Mouse (Mus musculus) CH12.LX (cell line): Measurements from ENCODE around the gene Lin7c. TPM values are rescaled to one million over a fixed set of nuclear protein-coding genes. Genes with fewer than 3 reads are reported as not detected.

Source experiments
- DNase-seq: peaks from one replicate; pipeline ENCODE4 v3.0.0-alpha.2; 2013; ENCODE audit errors: extremely low read depth
- H3K27ac ChIP-seq: 2 replicates; pipeline ENCODE4 v1.5.1; 2012; ENCODE audit warnings: low read depth, mild to moderate bottlenecking, control low read depth, moderate library complexity; ENCODE audit not compliant: insufficient read depth
- H3K27me3 ChIP-seq: replicated peaks from 2 replicates; pipeline ENCODE3; 2012; ENCODE audit warnings: inconsistent platforms
- H3K36me3 ChIP-seq, 2 experiments: replicated peaks in 1 of 2; 2 replicates each; pipeline versions ENCODE3 to v1.6.1; 2012; ENCODE audit warnings: inconsistent platforms in 1 of 2, low read length in 1 of 2, mild to moderate bottlenecking in 1 of 2, mixed read lengths in 1 of 2, moderate library complexity in 1 of 2; ENCODE audit not compliant: control insufficient read depth in 1 of 2, insufficient read depth in 1 of 2
- H3K4me1 ChIP-seq, 2 experiments: 2 replicates each; pipeline ENCODE4 v1.6.1; 2012; ENCODE audit warnings: inconsistent platforms in 1 of 2, moderate library complexity in 1 of 2; ENCODE audit not compliant: insufficient read depth in 2 of 2, control insufficient read depth in 1 of 2
- H3K4me2 ChIP-seq: 2 replicates; pipeline ENCODE4 v1.6.1; 2012; ENCODE audit warnings: low read depth, mild to moderate bottlenecking, control low read depth; ENCODE audit not compliant: poor library complexity, insufficient read depth, severe bottlenecking
- H3K4me3 ChIP-seq, 3 experiments: fragments of 150-350 bp in 1 of 3; sonication (generic) in 1 of 3; replicated peaks in 1 of 3; 2 replicates each; pipeline versions ENCODE3 to v1.5.1; 2011 to 2012; ENCODE audit warnings: low read depth in 2 of 3, low read length in 2 of 3, mild to moderate bottlenecking in 2 of 3, moderate library complexity in 2 of 3, control low read depth in 1 of 3, improper control_type of control experiment in 1 of 3, inconsistent platforms in 1 of 3, mixed read lengths in 1 of 3; ENCODE audit not compliant: poor library complexity in 1 of 3
- H3K79me2 ChIP-seq: replicated peaks from 2 replicates; pipeline ENCODE4 v1.6.1; 2012; ENCODE audit warnings: mild to moderate bottlenecking, moderate library complexity; ENCODE audit not compliant: control insufficient read depth, poor library complexity, insufficient read depth, severe bottlenecking; ENCODE audit errors: extremely low read depth
- H3K9ac ChIP-seq: 2 replicates; pipeline ENCODE4 v1.6.1; 2012; ENCODE audit warnings: low read depth, mild to moderate bottlenecking, control low read depth, moderate library complexity; ENCODE audit not compliant: insufficient read depth
- H3K9me3 ChIP-seq: replicated peaks from 2 replicates; pipeline ENCODE3; 2012; ENCODE audit warnings: low read length, inconsistent platforms, mixed read lengths
- CTCF ChIP-seq, 2 experiments: IDR thresholded peaks in 1 of 2; conservative IDR thresholded peaks in 1 of 2; 2 replicates each; pipeline ENCODE4 v1.5.1; 2011 to 2012; ENCODE audit warnings: low read depth in 2 of 2, low read length in 2 of 2, improper control_type of control experiment in 1 of 2, inconsistent platforms in 1 of 2, mild to moderate bottlenecking in 1 of 2, moderate library complexity in 1 of 2
- EP300 ChIP-seq: IDR thresholded peaks from 2 replicates; pipeline ENCODE4 v1.6.1; 2011; ENCODE audit warnings: low read length, improper control_type of control experiment
- ETS1 ChIP-seq: conservative IDR thresholded peaks from 2 replicates; pipeline ENCODE4 v1.6.1; 2012; ENCODE audit warnings: low read depth, mild to moderate bottlenecking, inconsistent platforms, low read length, improper control_type of control experiment, moderate library complexity
- MAZ ChIP-seq: IDR thresholded peaks from 2 replicates; pipeline ENCODE4 v1.6.1; 2012; ENCODE audit warnings: low read depth, mild to moderate bottlenecking, inconsistent platforms, low read length, improper control_type of control experiment, moderate library complexity
- MEF2A ChIP-seq: IDR thresholded peaks from 2 replicates; pipeline ENCODE4 v1.6.1; 2014; ENCODE audit warnings: low read depth, mild to moderate bottlenecking, inconsistent platforms, low read length, improper control_type of control experiment, borderline replicate concordance
- POLR2AphosphoS2 ChIP-seq: IDR thresholded peaks from 2 replicates; pipeline ENCODE4 v1.6.1; 2011; ENCODE audit warnings: low read depth, low read length, improper control_type of control experiment
- RCOR1 ChIP-seq: conservative IDR thresholded peaks from 2 replicates; pipeline ENCODE4 v1.6.1; 2012; ENCODE audit warnings: low read depth, mild to moderate bottlenecking, inconsistent platforms, low read length, improper control_type of control experiment
- dilution Hi-C: fragments of 300-500 bp; cut with MboI; formaldehyde crosslinking; loops from 2 replicates; pipeline ENCODE4 v1.14.3; 2020; ENCODE audit warnings: low sequenced_read_pairs; ENCODE audit not compliant: extremely low pct_unique_long_range_greater_than_20kb, extremely low pct_ligation_motif_present
- in situ Hi-C: fragments of 300-500 bp; cut with MboI; formaldehyde crosslinking; loops from 3 replicates; pipeline ENCODE4 v1.14.3; 2019; ENCODE audit warnings: low sequenced_read_pairs, low pct_ligation_motif_present, low pct_unique_long_range_greater_than_20kb, mixed read lengths
- polyA plus RNA-seq: library from polyadenylated mRNA; unstranded; fragments of >175 nt; gene quantifications from 2 replicates; pipeline ENCODE4 v1.2.1, GENCODE M21; 2012; ENCODE audit warnings: low read depth; ENCODE audit not compliant: insufficient read length
- total RNA-seq, 2 experiments: library from RNA; depleted of rRNA; stranded (reverse); fragments of 300-350 nt in 1 of 2; fragments of >200 nt in 1 of 2; gene quantifications; 2 replicates each; pipeline ENCODE4 v1.2.3; 2012 to 2014

The Lin7c gene
- total and polyA plus RNA-seq, 3 experiments = 29.7 to 75.0 (median 52.3) TPM

DNA sequence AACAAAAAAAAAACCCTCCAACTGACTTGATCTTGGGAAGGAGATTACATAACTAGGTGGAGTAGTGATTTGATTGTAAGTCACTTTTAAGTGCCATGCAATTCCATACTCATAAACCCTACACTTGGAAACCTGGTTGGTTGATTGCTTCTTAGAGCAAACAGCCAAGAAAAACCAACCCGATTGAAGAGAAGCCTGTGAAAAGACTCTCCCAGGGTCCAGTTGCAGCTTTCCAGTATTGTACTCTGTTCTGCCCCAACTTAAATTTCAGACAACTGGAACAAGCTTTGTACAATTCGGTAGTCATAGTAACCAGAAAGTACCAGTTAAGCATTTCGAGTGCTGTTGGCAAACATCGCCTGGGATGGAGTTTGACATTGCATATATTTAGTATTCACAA, 818 bp downstream of the Lin7c start:
- no peak for DNase-seq
- H3K27ac ChIP-seq = no peak overlapping the region
- H3K79me2 ChIP-seq = peaks cover 32% of the 10 kb centered on the region
- H3K9me3 ChIP-seq = no peaks in the 10 kb centered on the region
- in situ Hi-C loops (no loop called here), dilution Hi-C loops (no loop called here)
- H3K4me2 ChIP-seq = peak overlapping the region; percentile 99
- H3K36me3 ChIP-seq = peaks cover 19 to 27% of the 10 kb centered on the region in 2 experiments
- peaks cover 0 to 19% of the 10 kb centered on the region in 2 experiments; a peak in 2 of 4 replicates for H3K4me1 ChIP-seq
- peak overlapping the region; percentile 97 for H3K9ac ChIP-seq
- no peaks in the 10 kb centered on the region for H3K27me3 ChIP-seq
- TF ChIP-seq MEF2A = no peak
- TF ChIP-seq EP300 = no peak
- no peak for TF ChIP-seq ETS1
- TF ChIP-seq RCOR1 = no peak
- peak overlapping the region; percentile 92 to 100 (median 98) for H3K4me3 ChIP-seq

DNA sequence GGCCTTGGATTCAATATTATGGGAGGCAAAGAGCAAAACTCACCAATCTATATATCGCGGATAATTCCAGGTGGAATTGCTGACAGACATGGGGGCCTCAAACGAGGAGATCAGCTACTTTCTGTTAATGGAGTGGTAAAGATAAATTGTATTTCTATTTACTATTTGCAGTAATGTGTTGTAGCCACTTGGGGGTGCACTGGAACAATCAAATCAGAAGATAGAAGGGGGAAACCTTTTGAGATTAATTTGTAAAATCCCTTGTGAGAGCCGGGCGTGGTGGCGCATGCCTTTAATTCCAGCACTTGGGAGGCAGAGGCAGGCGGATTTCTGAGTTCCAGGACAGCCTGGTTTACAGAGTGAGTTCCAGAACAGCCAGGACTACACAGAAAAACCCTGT, 5.7 kb downstream of the Lin7c start:
- dilution Hi-C loops (no loop called here), in situ Hi-C loops (no loop called here)
- no peaks in the 10 kb centered on the region for H3K9me3 ChIP-seq
- no peak overlapping the region for H3K4me3 ChIP-seq
- H3K9ac ChIP-seq = no peak overlapping the region
- peaks cover 0 to 19% of the 10 kb centered on the region in 2 experiments; a peak in 2 of 4 replicates for H3K4me1 ChIP-seq
- no peaks in the 10 kb centered on the region for H3K27me3 ChIP-seq
- H3K27ac ChIP-seq = no peak overlapping the region
- peaks cover 37 to 63% of the 10 kb centered on the region in 2 experiments for H3K36me3 ChIP-seq
- peak; percentile 20 to 36; a peak in 3 of 4 replicates for TF ChIP-seq CTCF (conservative IDR thresholded peaks at IDR 0.05 in 1 of 2, IDR thresholded peaks at IDR 0.05 in 1 of 2; ENCODE audit: low read depth in 2 of 2, low read length in 2 of 2)
- no peak for TF ChIP-seq MAZ
- no peak for DNase-seq
- peaks cover 25% of the 10 kb centered on the region for H3K79me2 ChIP-seq
- no peak overlapping the region for H3K4me2 ChIP-seq

DNA sequence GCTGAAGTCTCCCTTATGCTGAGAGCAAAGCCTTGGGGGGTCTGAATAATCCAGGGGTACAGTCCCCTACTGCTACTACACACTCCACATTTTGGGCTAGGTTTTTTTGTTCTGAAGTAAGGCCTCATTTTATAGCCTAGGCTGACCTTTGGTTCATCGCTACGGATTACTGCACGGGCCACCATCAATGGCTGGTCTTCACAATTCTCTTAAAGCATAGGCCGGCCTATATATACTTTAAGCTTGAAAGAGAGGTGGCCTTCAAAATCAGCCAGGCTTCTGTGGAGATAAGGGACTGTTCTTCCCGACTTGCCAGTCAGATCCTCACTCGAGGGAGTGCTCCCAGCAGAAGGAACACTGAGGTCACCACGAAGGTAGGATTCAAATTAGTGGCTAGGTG, 12.2 kb downstream of the Lin7c start:
- TF ChIP-seq CTCF (conservative IDR thresholded peaks at IDR 0.05 in 1 of 2, IDR thresholded peaks at IDR 0.05 in 1 of 2; ENCODE audit: low read depth in 2 of 2, low read length in 2 of 2) (no peak), POLR2AphosphoS2 (no peak)
- H3K4me2 ChIP-seq = no peak overlapping the region
- in situ Hi-C loops (loop anchor here (25.0 kb wide), 2 partner anchors 159 to 659 kb away; no protein-coding TSS in a partner anchor), dilution Hi-C loops (no loop called here)
- no peak overlapping the region for H3K27ac ChIP-seq
- no peaks in the 10 kb centered on the region for H3K27me3 ChIP-seq
- no peaks in the 10 kb centered on the region for H3K4me1 ChIP-seq
- no peaks in the 10 kb centered on the region for H3K79me2 ChIP-seq
- no peak overlapping the region for H3K9ac ChIP-seq
- no peak for DNase-seq
- H3K4me3 ChIP-seq = no peak overlapping the region
- H3K9me3 ChIP-seq = no peaks in the 10 kb centered on the region
- H3K36me3 ChIP-seq = peaks cover 15 to 40% of the 10 kb centered on the region in 2 experiments
